Mouse (Mus musculus): ENCODE measurements around the gene Tmod1.

GRCm38 (mm10) chr4:46085223-46085811 lies 46.6 kb downstream of the Tmod1 start:
- TF ChIP-seq GATA1 (IDR thresholded peaks at IDR 0.05; ENCODE audit: low read length) (no peak), TAL1 (IDR thresholded peaks at IDR 0.05; ENCODE audit: low read length) (no peak)
